Mouse (Mus musculus) small intestine, adult 2 months (tissue): ENCODE results near the gene Hmga2. TPM values are rescaled to one million over a fixed set of nuclear protein-coding genes. Genes with fewer than 3 reads are reported as not detected.

Source experiments
- H3K27ac ChIP-seq: fragments of 200-500 bp; 2 replicates; pipeline ENCODE4 v1.5.1; 2012; ENCODE audit warnings: low read depth, low read length, control low read depth, inconsistent platforms; ENCODE audit not compliant: insufficient read depth
- H3K27me3 ChIP-seq: fragments of 200-500 bp; 2 replicates; pipeline ENCODE4 v1.6.1; 2012; ENCODE audit warnings: mild to moderate bottlenecking, moderate library complexity, low read length, inconsistent platforms; ENCODE audit not compliant: control insufficient read depth, insufficient read depth
- H3K36me3 ChIP-seq: fragments of 200-500 bp; 2 replicates; pipeline ENCODE4 v1.6.1; 2012; ENCODE audit warnings: mild to moderate bottlenecking, low read length, control low read depth, inconsistent platforms; ENCODE audit not compliant: control insufficient read depth, insufficient read depth
- H3K4me1 ChIP-seq: fragments of 200-500 bp; 2 replicates; pipeline ENCODE4 v1.6.1; 2012; ENCODE audit warnings: low read length, inconsistent platforms, mixed read lengths; ENCODE audit not compliant: control insufficient read depth, insufficient read depth, insufficient read length
- H3K4me3 ChIP-seq: fragments of 200-500 bp; 2 replicates; pipeline ENCODE4 v1.5.1; 2012; ENCODE audit warnings: low read depth, mild to moderate bottlenecking, control low read depth, inconsistent platforms, low read length, moderate library complexity
- CTCF ChIP-seq: fragments of 200-500 bp; IDR thresholded peaks from 2 replicates; pipeline ENCODE4 v1.5.1; 2012; ENCODE audit warnings: low read depth, mild to moderate bottlenecking, control low read depth, inconsistent platforms, low read length, moderate library complexity, mixed read lengths; ENCODE audit not compliant: insufficient replicate concordance, insufficient read length; ENCODE audit errors: extremely low read depth
- POLR2A ChIP-seq: fragments of 200-500 bp; IDR thresholded peaks from 2 replicates; pipeline ENCODE4 v1.6.1; 2012; ENCODE audit warnings: low read depth, mild to moderate bottlenecking, control low read depth, inconsistent platforms, low read length, moderate library complexity
- WGBS: fragments of 180-500 bp; shearing (Covaris S2); methylation state at CpG from one replicate; pipeline ENCODE4 v1.1.7; 2018; 5-methylcytosine and 5-hydroxymethylcytosine counted together
- polyA plus RNA-seq: library from polyadenylated mRNA; depleted of rRNA; stranded (reverse); fragments of >200 nt; gene quantifications from 2 replicates; pipeline ENCODE4 v1.2.3, GENCODE M21; 2012

Hmga2 gene
- polyA plus RNA-seq, 1 experiment = 1.1 TPM

DNA sequence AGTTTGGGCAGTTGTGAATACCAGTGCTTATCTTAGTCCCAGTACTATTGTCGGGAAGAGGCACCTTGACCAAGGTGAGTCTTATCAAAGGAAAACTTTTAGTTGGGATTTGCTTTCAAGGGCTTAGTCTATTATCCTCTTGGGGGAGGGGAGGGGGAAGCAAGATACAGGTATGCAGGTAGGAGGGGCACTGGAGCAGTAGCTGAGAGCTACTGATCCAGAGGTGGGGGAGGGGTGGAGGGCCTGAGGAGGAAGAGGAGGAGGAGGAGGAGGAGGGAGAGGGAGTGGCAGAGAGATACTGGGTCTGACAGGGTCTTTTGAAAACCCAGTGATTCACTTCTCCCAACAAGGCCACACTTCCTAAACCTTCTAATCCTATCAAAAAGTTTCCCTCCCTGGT, 9.2 kb upstream of the Hmga2 start:
- WGBS = 63% methylated on average over 1 of the region's 1 CpGs
- no peaks in the 10 kb centered on the region for H3K27me3 ChIP-seq

DNA sequence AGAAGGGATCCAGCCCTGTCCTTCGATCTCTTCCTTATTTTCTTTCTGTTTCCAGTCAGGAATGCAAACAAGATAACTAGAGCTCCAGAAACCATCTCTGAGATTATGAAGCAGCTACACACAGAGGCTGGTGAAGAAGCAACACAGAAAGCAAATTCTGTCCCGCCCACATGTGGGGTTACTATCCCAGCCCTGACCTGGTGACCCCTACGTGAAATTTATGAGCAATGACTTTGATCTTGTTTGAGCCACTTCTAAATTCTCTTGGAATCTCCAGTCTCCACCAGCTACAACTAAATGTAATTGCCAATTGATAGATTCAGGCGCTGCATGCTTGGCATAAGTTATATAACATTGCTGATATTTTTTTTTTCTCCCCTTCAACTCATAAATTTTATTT, 7.9 kb upstream of the Hmga2 start:
- no peak for TF ChIP-seq CTCF
- TF ChIP-seq POLR2A = no peak
- Histone ChIP-seq H3K27ac (no peak overlapping the region), H3K4me3 (no peak overlapping the region), H3K4me1 (no peaks in the 10 kb centered on the region), H3K27me3 (no peaks in the 10 kb centered on the region), H3K36me3 (no peaks in the 10 kb centered on the region)
- 70% methylated on average over 4 of the region's 4 CpGs for WGBS

More for the DNA sequence above, 9.2 kb upstream of the Hmga2 start:
- Histone ChIP-seq H3K36me3 (no peaks in the 10 kb centered on the region), H3K4me3 (no peak overlapping the region), H3K27ac (no peak overlapping the region), H3K4me1 (no peaks in the 10 kb centered on the region)
- TF ChIP-seq POLR2A (no peak), CTCF (no peak)

DNA sequence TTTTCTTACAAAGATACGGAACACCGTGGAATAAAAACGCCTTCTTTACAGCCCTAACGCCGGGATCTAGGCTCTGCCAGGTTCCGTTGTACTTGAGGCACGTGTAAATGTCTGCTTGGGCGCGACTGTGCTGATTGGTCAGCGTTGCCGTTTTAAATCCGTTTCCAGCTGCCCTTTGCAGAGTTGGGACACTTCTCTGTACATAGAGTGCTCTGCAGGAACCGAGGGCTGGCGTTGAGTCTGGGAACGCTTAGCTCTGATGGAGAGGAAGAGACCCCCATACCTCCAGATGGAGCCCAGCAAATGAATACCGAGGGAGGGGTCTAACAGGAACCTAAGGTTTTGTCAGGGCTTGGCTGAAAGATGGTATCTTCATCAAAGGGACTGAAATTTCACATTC, 1.9 kb upstream of the Hmga2 start:
- H3K4me1 ChIP-seq = no peaks in the 10 kb centered on the region
- no peak overlapping the region for H3K27ac ChIP-seq
- no peaks in the 10 kb centered on the region for H3K36me3 ChIP-seq
- 1% methylated on average over 16 of the region's 16 CpGs for WGBS
- H3K4me3 ChIP-seq = peak overlapping the region; percentile 24
- TF ChIP-seq CTCF = no peak
- TF ChIP-seq POLR2A = no peak
- peaks cover 10% of the 10 kb centered on the region for H3K27me3 ChIP-seq

DNA sequence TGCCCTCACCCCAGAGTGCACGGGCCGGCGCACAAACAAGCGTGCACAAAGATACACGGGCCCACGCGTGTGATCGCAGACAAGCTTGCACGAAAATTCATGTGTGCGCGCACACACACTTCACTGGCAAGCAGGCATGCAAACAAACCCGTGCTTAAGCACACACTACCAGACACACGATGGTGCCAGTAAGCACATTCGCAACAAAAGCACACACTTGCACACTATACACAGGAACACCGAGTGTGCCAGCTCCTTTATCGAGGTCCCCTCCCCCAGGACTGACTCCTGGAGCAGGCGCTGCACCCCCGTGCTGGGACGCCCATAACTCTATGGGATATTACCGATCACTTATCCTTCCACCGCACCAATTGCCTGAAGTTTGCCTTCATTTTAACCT, 1.2 kb upstream of the Hmga2 start:
- Histone ChIP-seq H3K4me3 (peak overlapping the region; percentile 88), H3K27me3 (peaks cover 10% of the 10 kb centered on the region), H3K4me1 (no peaks in the 10 kb centered on the region), H3K36me3 (no peaks in the 10 kb centered on the region), H3K27ac (no peak overlapping the region)
- WGBS = 1% methylated on average over 21 of the region's 21 CpGs
- TF ChIP-seq POLR2A (no peak), CTCF (no peak)

DNA sequence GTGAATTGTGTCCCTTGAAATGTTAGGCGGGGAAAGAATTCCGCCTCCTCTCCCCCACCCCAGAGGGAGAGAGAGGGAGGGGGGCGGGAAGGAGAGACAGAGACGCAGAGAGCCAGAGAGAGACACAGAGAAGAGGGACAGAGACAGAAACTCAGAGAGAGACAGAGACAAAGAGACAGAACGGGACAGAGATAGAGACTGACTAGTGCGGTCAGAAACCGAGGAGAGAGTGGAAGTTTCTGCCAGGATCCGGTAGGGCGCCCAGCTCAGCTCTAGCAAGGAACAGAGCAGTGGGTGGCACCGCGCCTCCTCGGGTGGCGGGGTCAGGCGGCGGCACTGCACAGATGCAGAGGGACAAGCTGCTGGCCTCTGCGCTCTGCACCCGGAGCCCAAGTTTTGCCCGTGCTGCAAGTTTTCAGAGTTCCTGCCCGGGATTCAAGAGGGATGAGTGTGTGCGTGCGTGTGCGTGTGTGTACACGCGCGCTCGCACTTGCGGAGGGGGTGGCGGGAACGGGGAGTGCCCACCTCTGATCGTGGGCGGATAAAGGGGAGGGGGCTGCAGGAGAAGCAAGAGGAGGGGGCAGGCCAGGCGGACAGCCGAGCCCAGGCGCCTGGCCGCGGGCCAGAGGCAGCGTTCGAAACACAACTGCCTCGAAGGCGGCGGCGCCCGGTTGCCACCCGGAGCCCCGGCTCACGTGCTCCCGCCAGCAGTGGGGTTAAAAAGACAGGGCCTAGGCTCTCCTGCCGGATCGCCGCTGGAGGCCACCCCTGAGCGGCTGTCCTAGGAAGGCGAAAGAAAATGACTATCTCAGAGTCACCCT, 457 bp upstream of the Hmga2 start:
- H3K27ac ChIP-seq = peak overlapping the region; percentile 30; the same call in 1 of the 2 replicates
- peak overlapping the region; percentile 88 for H3K4me3 ChIP-seq
- no peak for TF ChIP-seq POLR2A
- TF ChIP-seq CTCF = no peak
- peaks cover 10% of the 10 kb centered on the region for H3K27me3 ChIP-seq
- 1% methylated on average over 51 of the region's 52 CpGs for WGBS
- no peaks in the 10 kb centered on the region for H3K36me3 ChIP-seq
- H3K4me1 ChIP-seq = no peaks in the 10 kb centered on the region

DNA sequence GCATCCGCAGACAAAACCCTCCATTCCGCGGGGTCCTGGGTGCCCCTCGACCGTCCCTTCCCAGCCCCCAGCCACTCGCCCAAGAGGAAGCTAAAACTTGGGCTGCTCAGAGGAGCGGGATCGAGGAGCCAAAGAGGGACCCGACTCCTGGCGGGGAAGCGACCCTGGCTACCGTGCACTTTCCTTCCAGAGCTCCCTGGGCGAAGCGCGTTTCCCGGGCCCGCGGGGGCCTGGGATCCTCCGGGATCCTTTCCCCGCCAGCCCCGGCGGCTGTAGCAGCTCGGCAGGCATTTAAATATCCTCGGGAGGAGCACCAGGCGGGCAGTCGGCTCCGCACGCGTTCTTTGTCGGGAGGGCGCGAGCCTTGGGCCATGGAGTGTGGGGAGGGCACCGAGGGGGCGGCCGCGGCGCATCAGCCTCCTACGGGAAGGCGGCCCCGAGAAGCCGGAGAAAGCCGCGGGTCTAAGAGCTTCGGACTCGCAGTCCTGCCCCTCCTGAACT, 1.2 kb downstream of the Hmga2 start:
- WGBS = under 1% methylated on average over 45 of the region's 45 CpGs
- no peak overlapping the region for H3K27ac ChIP-seq
- TF ChIP-seq POLR2A (no peak), CTCF (no peak)

DNA sequence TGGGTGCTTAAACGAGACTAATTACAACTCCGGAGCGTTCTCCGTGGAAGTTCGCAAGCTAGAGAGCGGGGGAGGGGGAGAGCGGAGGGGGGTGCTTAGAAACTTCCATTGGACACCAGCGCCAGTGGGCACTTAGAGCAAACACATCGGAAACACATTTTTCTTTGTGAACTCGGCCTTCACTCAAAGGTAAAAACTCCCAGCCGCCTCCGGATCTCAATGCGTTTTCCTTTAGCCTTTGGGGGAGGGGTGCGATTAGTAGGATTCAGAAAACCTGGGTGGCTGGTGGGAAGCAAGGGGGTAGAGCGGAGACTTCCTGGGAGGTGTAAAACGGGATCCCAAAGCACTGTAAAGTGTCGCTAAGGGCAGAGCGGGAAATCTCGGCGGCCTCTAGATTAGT, 2.0 kb downstream of the Hmga2 start:
- Histone ChIP-seq H3K36me3 (0 out of 2 replicates have a peak, but pooled peaks cover 2% of the 10 kb centered on the region), H3K27ac (no peak overlapping the region), H3K27me3 (peaks cover 10% of the 10 kb centered on the region), H3K4me1 (no peaks in the 10 kb centered on the region), H3K4me3 (peak overlapping the region; percentile 74)
- WGBS = 2% methylated on average over 20 of the region's 20 CpGs
- TF ChIP-seq POLR2A = no peak
- no peak for TF ChIP-seq CTCF

More for the DNA sequence above, 1.2 kb downstream of the Hmga2 start:
- Histone ChIP-seq H3K4me1 (no peaks in the 10 kb centered on the region), H3K27me3 (peaks cover 10% of the 10 kb centered on the region), H3K36me3 (no peaks in the 10 kb centered on the region), H3K4me3 (peak overlapping the region; percentile 88)
